Mouse (Mus musculus) midbrain, embryonic 14.5 days (tissue): ENCODE measurements around the gene Fam114a1. TPM values are rescaled to one million over a fixed set of nuclear protein-coding genes. Genes with fewer than 3 reads are reported as not detected.

Source experiments
- ATAC-seq: fragments of 200-750 bp; cut with Nextera tagmentation; 2 replicates; pipeline ENCODE4 v1.8.0; 2017; ENCODE audit warnings: moderate number of reproducible peaks, moderate library complexity; ENCODE audit not compliant: low FRiP score, low TSS enrichment
- DNase-seq: peaks from one replicate; pipeline ENCODE4 v3.0.0-alpha.2; 2015
- H3K27ac ChIP-seq: fragments of 300-500 bp; sonication (generic); replicated peaks from 2 replicates; pipeline ENCODE4 v1.5.1; 2014; ENCODE audit warnings: mild to moderate bottlenecking, low read depth, low read length, moderate library complexity
- H3K27me3 ChIP-seq: fragments of 300-500 bp; sonication (generic); 2 replicates; pipeline ENCODE4 v1.6.1; 2014; ENCODE audit warnings: low read length, control low read depth, mixed read lengths; ENCODE audit not compliant: control insufficient read depth, insufficient read depth
- H3K36me3 ChIP-seq: fragments of 300-500 bp; sonication (generic); 2 replicates; pipeline ENCODE4 v1.6.1; 2014; ENCODE audit warnings: low read length, control low read depth; ENCODE audit not compliant: control insufficient read depth, insufficient read depth
- H3K4me1 ChIP-seq: fragments of 300-500 bp; sonication (generic); 2 replicates; pipeline ENCODE4 v1.6.1; 2014; ENCODE audit warnings: mild to moderate bottlenecking, antibody characterized with exemption, low read length, control low read depth; ENCODE audit not compliant: control insufficient read depth, insufficient read depth
- H3K4me2 ChIP-seq: fragments of 300-500 bp; sonication (generic); 2 replicates; pipeline ENCODE4 v1.6.1; 2014; ENCODE audit warnings: mild to moderate bottlenecking, low read length, moderate library complexity
- H3K4me3 ChIP-seq: fragments of 300-500 bp; sonication (generic); replicated peaks from 2 replicates; pipeline ENCODE4 v1.5.1; 2014; ENCODE audit warnings: low read depth, low read length
- H3K9ac ChIP-seq: fragments of 300-500 bp; sonication (generic); replicated peaks from 2 replicates; pipeline ENCODE4 v1.6.1; 2014; ENCODE audit warnings: mild to moderate bottlenecking, low read length, moderate library complexity
- H3K9me3 ChIP-seq: fragments of 300-500 bp; sonication (generic); 2 replicates; pipeline ENCODE4 v1.6.1; 2016; ENCODE audit warnings: low read length, control low read depth, mixed read lengths; ENCODE audit not compliant: control insufficient read depth
- WGBS: fragments of 180-500 bp; shearing (Covaris S2); extraction: QIAGEN DNeasy Blood & Tissue Kit; methylation state at CpG from one replicate; pipeline ENCODE4 v1.1.7; 2014; 5-methylcytosine and 5-hydroxymethylcytosine counted together
- polyA plus RNA-seq: library from polyadenylated mRNA; unstranded; fragments of >200 nt; fragmentation: Nextera tagmentation; extraction: Ambion mirVana; gene quantifications from 2 replicates; pipeline ENCODE4 v1.2.1, GENCODE M21; 2014

Fam114a1 gene
- polyA plus RNA-seq, 1 experiment from 2014 or later: 6.2 TPM

DNA sequence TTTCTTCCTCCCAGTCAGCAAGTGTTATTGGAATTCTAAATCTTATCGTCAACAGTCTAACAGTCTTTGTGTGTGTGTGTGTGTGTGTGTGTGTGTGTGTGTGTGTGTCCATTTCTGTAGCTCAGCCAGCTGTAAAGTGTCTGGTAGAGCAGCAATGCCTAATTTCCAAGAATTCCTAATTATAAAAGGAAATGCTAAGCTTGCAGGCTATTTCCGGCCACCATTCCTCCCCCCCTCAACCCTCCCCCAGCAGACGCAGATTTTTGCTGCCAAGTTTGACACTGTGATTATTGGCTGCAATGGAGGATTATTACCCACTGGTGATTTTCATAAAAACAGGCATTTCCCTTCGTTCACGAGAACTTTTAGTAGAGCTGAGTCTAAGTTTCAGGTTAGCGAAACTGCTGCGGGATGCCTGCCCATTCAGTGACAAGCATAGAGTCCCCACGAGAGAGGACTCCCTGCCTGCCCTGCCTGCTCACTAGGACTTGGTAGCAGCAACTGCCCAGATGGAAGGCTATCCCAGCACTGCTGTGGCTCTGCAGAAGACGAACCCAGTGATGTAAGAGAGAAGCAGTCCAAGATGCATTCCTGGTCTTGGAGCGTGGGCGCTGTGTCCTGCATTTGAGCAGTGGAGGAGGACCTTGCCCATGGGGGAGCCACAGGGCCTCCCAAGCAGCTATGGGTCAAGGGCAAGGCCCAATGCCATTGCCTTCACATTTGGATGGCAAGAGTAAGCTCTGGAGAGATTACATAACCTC, 69.1 kb downstream of the Fam114a1 start:
- Histone ChIP-seq H3K27me3 (no peaks in the 10 kb centered on the region), H3K4me1 (no peaks in the 10 kb centered on the region), H3K27ac (no peak overlapping the region), H3K9me3 (no peaks in the 10 kb centered on the region), H3K4me3 (no peak overlapping the region), H3K4me2 (no peak overlapping the region), H3K9ac (no peak overlapping the region), H3K36me3 (no peaks in the 10 kb centered on the region)
- 77% methylated on average over 11 of the region's 11 CpGs for WGBS
- no peak for ATAC-seq
- no peak for DNase-seq

DNA sequence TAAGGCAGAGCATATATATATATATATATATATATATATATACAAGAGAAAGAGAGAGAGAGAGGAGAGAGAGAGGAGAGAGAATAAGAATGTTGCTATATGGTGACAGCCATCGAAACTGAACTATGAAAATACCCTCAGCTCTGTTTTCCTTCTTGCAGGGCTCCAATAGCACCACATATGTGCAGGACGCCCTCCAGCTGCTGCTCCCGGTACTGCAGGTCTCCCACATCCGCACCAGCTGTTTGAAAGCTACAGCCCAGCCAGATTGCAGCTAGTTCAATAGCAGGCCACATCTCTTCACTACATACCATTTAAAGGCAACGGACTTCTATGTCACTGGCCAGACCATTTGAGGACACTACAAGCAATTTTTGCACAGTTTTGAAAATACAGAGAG, 70.6 kb downstream of the Fam114a1 start:
- Histone ChIP-seq H3K27me3 (no peaks in the 10 kb centered on the region), H3K36me3 (no peaks in the 10 kb centered on the region), H3K27ac (no peak overlapping the region), H3K9ac (no peak overlapping the region), H3K9me3 (no peaks in the 10 kb centered on the region), H3K4me3 (no peak overlapping the region), H3K4me2 (no peak overlapping the region), H3K4me1 (no peaks in the 10 kb centered on the region)
- 65% methylated on average over 5 of the region's 5 CpGs for WGBS
- no peak for DNase-seq
- ATAC-seq: no peak

DNA sequence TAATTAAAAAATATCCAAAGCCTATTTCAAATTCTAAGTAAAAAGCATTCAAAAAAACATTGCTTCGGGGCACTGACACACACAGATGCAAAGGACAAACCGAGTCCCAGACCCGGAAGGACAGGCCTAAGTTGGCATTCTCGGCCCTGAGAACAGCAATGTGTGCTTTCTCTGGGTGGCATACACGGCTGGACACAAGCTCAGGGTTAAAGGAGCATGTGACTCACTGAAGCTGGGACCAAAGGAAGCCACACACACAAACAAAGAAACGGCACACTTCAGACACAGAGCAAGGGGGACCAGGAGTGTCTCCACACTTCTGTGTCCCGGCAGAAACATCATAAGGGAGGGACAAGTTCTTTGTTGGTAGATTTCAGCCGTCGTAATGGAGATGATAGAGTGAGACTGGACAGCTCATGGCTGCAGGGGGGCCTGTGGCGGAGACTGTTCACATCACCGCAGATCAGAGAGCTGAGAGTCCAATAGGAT, 73.6 kb downstream of the Fam114a1 start:
- Histone ChIP-seq H3K36me3 (no peaks in the 10 kb centered on the region), H3K4me3 (no peak overlapping the region), H3K4me1 (0 out of 2 replicates have a peak, but pooled peaks cover 5% of the 10 kb centered on the region), H3K9ac (no peak overlapping the region), H3K27me3 (no peaks in the 10 kb centered on the region), H3K9me3 (no peaks in the 10 kb centered on the region), H3K4me2 (no peak overlapping the region), H3K27ac (peak overlapping the region; percentile 32; the same call in 1 of the 2 replicates)
- 49% methylated on average over 11 of the region's 11 CpGs for WGBS
- no peak for DNase-seq
- ATAC-seq: no peak

DNA sequence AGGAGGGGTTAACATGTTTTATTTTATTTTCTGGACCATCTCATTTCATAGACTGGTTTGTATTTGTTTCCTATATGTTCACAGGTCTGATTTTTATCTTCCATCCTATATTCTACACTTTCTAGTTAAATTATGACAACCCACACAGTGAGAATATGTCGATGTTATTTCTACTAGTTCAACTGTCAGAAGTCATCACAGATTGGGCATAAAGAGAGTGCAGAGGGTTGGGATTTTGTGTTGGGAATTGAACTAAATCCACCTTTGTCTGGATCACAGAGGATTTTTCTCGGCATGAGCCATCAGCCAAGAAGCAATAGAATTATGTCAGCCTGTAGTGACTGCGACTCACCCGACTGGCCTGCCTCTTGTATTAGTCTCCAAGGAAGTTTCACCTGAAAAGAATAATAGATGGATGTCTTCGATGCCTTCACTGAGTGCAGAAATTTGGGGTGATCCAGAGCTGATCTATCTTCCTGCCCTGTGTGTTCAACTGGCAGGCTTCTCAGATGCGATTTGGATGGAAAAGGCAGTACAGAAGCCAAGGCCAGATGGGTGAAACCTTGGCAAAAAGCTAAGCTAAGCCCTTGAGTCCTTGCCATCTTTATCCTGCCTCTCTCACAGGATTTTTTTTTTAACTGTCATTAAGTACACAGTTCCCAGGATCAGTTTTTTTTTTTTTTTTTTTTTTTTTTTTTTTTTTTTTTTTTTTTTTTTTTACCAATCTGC, 75.9 kb downstream of the Fam114a1 start:
- Histone ChIP-seq H3K36me3 (no peaks in the 10 kb centered on the region), H3K4me1 (0 out of 2 replicates have a peak, but pooled peaks cover 5% of the 10 kb centered on the region), H3K27me3 (no peaks in the 10 kb centered on the region), H3K9me3 (no peaks in the 10 kb centered on the region), H3K27ac (no peak overlapping the region), H3K9ac (no peak overlapping the region), H3K4me2 (no peak overlapping the region), H3K4me3 (no peak overlapping the region)
- DNase-seq: peak; percentile 40
- WGBS: 46% methylated on average over 6 of the region's 6 CpGs
- no peak for ATAC-seq

DNA sequence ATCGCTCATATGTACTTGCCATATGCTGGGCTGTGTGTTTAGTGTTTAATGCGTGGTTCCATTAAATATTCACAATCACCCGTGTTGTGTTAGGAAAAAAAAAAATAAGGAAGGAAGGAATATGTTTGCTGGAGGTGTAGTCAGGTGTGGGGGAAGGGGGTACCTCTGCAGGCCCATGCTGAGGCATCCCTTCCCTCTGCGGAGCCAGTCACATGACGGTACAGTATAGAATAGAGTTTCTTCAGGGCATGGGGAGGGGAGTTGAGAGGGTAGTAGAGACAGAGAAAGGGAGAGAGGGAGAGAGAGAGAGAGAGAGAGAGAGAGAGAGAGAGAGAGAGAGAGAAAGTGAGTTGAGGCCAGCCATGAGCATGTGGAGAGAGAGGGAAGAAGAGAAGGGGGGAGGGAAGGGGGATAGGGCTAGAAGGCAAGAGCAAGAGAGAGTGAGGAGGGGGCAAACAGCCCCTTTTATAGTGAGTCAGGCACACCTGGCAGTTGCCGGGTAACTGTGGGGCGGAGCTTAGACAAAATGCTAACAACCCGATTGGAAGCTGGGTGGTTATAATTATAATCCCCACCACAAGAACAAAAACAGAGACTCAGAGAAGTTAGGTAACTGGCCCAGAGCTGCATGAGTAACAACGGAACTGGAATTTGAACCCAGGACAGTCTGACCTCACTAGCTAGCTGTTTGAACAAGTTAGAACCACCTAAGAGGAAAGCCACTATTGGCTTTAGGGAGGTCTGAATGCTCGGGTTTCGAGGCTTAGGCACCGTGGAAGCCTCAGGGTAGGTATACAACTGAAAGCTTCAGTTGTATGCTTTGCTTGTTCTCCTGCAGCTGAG, 76.8 kb downstream of the Fam114a1 start:
- Histone ChIP-seq H3K9ac (no peak overlapping the region), H3K9me3 (no peaks in the 10 kb centered on the region), H3K4me3 (no peak overlapping the region), H3K36me3 (no peaks in the 10 kb centered on the region), H3K27ac (no peak overlapping the region), H3K4me2 (no peak overlapping the region), H3K4me1 (0 out of 2 replicates have a peak, but pooled peaks cover 5% of the 10 kb centered on the region), H3K27me3 (no peaks in the 10 kb centered on the region)
- DNase-seq (no peak), ATAC-seq (no peak)
- WGBS: 62% methylated on average over 12 of the region's 12 CpGs

DNA sequence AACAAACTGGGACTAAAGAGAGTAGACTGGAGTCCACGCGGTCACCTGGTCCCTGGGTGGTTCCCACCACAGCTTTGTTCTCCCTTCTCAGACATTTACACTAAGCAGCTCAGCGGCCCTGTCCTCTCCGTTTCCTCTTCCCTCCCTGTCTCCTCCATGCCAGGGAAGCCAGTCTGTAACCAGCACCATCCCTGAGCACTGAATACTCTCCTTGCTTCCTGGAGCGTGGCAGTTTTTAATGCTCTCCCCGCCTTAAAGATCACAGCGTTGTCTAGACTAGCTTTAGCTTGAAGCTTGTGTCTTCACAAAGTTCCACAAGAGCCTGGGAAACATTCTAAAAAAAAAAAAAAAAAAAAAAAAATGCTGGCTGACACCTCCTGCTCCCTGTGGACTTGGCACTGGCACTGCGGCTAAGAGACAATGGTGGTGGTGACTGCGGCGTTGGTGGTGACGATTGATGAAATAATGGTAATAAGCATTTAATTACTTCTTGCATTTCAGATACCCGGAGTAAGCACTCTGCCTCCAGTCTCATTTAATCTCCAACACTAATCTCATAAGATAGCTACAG, 77.5 kb downstream of the Fam114a1 start:
- no peaks in the 10 kb centered on the region for H3K27me3 ChIP-seq
- H3K4me2 ChIP-seq: no peak overlapping the region
- WGBS: 40% methylated on average over 12 of the region's 12 CpGs
- H3K36me3 ChIP-seq: no peaks in the 10 kb centered on the region
- ATAC-seq (no peak; the same call in 1 of the 2 replicates), DNase-seq (no peak)
- no peak overlapping the region for H3K4me3 ChIP-seq
- no peak overlapping the region for H3K9ac ChIP-seq
- H3K9me3 ChIP-seq: no peaks in the 10 kb centered on the region
- 0 out of 2 replicates have a peak, but pooled peaks cover 5% of the 10 kb centered on the region for H3K4me1 ChIP-seq
- H3K27ac ChIP-seq: no peak overlapping the region

- H3K4me2 ChIP-seq: no peak overlapping the region
These were observed 80.0 kb downstream of the Fam114a1 start for GRCm38 (mm10) chr5:65049880-65050279.

GRCm38 (mm10) chr5:65051513-65051912, 81.6 kb downstream of the Fam114a1 start:
- no peaks in the 10 kb centered on the region for H3K36me3 ChIP-seq
- DNase-seq: no peak
- no peak for ATAC-seq
- H3K9ac ChIP-seq: no peak overlapping the region
- WGBS: 70% methylated on average over 3 of the region's 3 CpGs
- H3K4me1 ChIP-seq: 0 out of 2 replicates have a peak, but pooled peaks cover 5% of the 10 kb centered on the region
- H3K27me3 ChIP-seq: no peaks in the 10 kb centered on the region
- no peak overlapping the region for H3K4me3 ChIP-seq
- no peaks in the 10 kb centered on the region for H3K9me3 ChIP-seq
- no peak overlapping the region for H3K27ac ChIP-seq
- H3K4me2 ChIP-seq: no peak overlapping the region

More at GRCm38 (mm10) chr5:65049880-65050279, 80.0 kb downstream of the Fam114a1 start:
- 69% methylated on average over 5 of the region's 5 CpGs for WGBS
- ATAC-seq: no peak
- H3K27ac ChIP-seq: no peak overlapping the region
- DNase-seq: no peak
- no peaks in the 10 kb centered on the region for H3K27me3 ChIP-seq
- 0 out of 2 replicates have a peak, but pooled peaks cover 5% of the 10 kb centered on the region for H3K4me1 ChIP-seq
- no peak overlapping the region for H3K4me3 ChIP-seq
- H3K36me3 ChIP-seq: no peaks in the 10 kb centered on the region
- no peaks in the 10 kb centered on the region for H3K9me3 ChIP-seq
- no peak overlapping the region for H3K9ac ChIP-seq
